Mouse (Mus musculus): Measurements from ENCODE around the gene Bag3.
"Not testable (repeated sequence)": the region's sequence is repeated elsewhere in the genome, so short reads cannot be mapped to it uniquely, and the experiment has no call there.

The Bag3 gene

DNA sequence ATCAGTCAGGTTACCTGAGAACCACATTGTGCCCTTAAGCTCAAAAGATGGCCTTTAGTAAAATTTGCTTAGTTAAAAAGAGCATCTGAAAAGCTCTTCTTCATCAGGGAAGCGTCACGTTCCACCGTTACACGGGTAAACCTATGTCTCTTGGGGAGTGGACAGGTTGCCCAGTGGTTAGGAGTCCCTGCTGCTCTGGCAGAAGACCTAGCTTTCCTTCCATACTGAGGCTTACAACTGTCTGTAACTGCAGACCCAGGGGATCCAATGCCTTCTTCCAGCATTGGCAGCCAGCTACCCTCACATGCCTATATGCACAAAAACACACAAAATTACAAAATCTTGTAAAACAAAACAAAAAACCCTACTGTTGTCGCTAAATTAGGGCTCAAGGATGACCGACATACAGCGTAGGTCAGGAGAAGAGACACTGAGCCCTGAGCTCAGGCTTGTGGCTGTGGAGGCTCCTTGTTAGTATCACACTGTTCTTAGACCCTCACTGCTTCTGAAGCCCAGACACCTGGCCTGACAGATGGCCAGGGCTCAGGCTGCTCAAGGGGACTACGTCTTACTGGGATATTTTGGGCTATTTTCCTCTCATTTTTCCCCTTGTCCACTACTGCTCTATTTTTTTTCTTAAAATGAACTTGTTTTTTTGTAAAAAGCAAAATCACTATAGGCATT, 44.3 kb downstream of the Bag3 start:
- no peak for DNase-seq (ENCODE audit: low read depth, low spot score)

DNA sequence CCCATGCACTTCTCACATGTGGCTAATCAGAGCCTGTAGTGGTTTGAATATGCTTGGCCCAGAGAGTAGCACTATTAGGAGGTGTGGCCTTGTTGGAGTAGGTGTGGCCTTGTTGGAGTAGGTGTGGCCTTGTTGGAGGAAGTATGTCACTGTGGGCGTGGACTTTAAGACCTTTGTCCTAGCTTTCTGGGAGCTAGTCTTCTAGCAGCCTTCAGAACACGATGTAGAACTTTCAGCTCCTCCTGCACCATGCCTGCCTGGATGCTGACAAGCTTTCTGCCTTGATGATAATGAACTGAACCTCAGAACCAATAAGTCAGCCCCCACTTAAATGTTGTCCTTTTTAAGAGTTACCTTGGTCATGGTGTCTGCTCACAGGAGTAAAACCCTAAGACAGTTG, 46.0 kb downstream of the Bag3 start:
- peak; percentile 38 for DNase-seq (ENCODE audit: low read depth, low spot score)

DNA sequence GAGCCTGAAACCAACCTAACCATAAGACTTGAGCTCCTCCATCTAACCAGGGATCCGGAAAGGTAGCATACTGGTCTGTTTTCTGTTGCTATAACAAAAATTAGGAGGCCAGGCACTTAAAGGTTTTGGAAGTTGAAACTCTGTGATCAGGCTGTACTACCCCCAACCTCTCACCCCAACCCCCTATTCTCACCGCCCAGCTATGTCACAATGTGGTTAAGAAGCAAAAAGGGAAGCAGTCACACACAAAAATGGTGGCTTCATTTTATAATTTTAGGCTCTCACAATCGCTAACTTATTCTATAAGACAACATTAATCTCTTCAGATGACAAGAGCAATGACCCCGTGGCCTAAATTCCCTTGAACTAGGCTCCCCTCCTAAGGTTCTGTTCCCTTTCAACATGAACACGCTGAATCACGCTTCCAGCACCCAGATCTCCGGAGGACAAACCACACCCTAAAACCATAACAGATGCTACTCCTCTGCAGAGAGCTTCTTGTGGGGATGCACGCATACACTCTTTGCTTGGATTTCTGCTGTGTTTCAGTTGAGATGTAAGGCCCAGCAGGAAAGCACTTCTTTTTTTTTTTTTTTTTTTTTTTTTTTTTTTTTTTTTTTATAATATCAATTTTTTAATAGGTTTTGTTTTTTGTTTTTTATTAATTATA, 46.7 kb downstream of the Bag3 start:
- DNase-seq (ENCODE audit: low read depth, low spot score), result no peak

DNA sequence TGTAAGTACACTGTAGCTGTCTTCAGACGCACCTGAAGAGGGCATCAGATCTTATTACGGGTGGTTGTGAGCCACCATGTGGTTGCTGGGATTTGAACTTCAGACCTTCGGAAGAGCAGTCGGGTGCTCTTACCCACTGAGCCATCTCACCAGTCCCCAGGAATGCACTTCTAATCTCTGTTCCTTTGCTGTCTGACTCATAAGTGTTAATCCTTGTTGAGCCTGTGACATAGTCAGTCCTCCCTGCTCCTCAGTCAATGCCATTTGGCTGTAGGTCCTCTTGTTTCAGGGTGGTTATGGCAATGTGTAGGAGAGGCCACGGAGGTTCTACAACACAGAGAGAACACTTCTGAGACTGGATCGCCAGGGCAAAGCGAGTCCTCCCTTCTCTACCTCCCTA, 47.2 kb downstream of the Bag3 start:
- not testable (repeated sequence) for DNase-seq (ENCODE audit: low read depth, low spot score)

DNA sequence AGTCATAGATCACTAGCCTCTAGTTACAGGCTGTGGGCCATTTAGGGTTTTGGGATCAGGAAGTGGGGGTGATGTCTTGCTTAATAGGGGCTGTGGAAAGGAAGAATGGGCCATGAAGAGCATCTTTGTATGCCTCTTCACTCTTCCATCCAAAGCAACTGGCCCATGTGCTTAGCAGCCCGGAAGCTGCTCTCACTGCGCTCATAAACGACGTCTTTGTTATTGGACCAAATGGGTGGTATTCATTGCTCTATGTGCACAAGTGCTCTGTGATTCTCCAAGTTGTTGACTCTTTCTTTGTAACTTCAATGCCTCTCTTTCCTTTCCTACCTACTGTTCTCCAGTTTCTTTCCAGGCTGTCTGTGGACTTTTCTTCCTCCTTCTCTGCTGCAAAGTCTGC, 48.6 kb downstream of the Bag3 start:
- DNase-seq (ENCODE audit: low read depth, low spot score), result no peak

DNA sequence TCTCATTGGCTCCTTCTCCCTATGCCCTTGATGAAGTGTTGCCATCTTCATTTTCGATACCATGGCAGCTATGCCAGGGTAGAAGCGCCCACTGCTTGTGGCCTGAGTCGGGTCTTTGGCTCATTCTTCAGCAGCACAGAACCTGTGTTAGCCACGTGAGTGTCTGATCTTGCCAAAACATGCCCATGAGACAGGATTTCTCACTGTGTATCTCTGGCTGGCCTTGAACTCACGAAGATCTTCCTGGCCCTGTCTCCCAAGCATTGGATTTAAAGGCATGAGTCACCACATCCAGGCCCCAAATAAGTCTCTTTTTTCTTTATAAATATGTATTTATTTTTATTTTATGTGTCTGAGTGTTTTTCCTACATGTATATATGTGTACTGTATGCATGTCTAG, 51.8 kb downstream of the Bag3 start:
- no peak for DNase-seq (ENCODE audit: low read depth, low spot score)

DNA sequence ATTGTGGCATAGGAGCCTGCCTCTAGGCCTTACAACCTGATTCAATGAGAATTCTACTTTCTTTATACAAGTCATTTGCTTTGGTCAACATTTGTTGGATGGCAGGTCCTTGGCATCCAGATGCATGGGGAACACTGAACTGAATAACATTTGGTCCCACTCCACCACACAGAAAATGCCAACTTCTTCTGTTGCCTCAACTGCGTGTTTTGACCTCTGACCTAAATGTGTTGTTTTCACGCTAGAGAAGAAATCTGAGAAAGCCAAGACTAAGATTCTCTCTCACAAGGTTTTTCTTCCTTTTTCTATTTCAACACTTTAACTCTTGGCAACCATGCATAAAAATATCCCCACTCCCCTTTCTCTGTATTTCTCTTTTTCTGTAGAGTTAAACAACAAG, 52.4 kb downstream of the Bag3 start:
- DNase-seq (ENCODE audit: low read depth, low spot score), result no peak

DNA sequence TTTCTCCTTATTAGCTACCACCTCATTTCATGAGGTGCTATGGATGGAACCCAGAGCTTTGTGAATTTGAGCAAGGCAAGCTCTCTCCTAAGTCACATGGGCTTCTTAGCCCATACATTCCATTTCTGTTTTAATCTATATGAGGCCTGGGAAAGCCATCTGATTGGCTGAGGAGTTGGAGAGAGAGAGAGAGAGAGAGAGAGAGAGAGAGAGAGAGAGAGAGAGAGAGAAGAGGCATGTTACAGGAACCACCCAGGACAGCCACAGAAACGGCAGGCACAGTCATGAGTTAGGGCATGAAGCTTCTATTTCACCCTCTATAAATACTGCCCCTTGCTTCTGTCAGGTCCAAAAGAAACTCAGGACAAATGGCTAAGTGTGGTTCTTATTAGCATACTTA, 54.2 kb downstream of the Bag3 start:
- no peak for DNase-seq (ENCODE audit: low read depth, low spot score)

DNA sequence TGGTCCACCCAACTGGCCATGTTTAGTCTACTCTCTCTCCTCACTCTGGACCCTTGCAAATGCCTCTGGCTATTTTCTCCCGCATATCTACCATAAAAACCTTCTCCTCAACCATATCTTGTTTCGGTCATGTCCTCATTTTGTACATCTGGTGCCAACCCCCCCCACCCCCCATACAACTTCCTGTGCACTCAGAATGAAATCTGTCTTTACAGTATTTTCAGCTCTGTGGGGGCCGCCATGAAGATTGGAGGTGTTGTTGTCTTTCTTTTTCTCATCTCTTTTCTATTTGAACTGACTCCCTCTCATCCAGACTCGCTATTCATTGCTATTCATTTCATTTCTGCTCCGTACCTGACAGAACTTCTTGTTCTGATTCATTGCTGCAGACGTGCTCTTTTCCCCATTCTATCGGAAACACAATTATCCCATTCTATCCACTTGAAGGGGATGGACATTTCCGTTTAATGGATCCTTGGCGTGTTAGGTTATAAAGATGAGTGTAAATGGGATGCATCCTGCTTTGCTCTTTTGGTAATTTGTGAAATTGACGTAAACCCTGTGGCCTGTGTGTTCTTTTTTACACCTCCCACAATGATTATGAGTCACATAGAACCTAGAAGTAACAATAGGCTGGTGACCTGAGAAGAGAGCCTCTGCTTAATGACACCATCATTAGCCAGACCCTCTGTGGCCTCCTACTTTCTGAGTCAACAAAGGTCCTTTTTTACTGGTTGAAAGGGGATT, 55.0 kb downstream of the Bag3 start:
- no peak for DNase-seq (ENCODE audit: low read depth, low spot score)

DNA sequence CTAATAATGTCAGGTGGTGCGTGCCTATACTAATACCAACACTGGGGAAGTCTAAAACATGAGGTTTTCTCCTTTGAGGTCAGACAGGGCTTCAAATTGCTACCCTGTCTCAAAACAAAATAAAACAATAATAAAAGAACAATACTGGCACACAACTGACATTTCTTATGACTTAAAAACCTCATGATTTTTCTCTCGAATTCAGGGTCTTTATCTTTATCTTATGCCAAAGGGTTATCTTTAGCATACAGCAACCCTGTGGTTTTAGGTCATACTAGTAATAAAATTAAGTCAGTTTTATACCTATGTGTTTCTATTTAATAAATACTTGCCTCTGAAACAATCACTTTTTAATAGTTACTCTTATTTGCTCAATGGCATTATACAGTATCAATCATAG, 56.0 kb downstream of the Bag3 start:
- DNase-seq (ENCODE audit: low read depth, low spot score), result no peak

DNA sequence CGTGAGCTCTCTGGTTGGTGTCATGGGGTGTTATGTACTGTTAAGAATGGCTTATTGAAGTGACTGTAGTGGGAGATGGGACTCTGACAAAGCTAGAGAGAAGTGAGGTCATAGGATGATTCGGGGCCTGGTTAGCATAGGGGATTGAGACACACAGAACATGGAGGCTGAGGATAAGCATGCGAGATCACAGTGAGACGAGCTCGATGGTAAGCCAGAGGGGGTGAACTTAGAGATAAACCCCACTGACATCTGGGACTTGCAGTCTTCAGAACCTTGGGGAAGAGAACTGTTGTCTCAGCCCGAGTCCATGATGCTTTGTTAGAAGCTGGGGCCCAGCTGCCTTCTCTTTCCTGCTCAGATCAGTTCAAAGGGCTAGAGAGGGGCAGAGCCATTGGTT, 56.9 kb downstream of the Bag3 start:
- no peak for DNase-seq (ENCODE audit: low read depth, low spot score)

DNA sequence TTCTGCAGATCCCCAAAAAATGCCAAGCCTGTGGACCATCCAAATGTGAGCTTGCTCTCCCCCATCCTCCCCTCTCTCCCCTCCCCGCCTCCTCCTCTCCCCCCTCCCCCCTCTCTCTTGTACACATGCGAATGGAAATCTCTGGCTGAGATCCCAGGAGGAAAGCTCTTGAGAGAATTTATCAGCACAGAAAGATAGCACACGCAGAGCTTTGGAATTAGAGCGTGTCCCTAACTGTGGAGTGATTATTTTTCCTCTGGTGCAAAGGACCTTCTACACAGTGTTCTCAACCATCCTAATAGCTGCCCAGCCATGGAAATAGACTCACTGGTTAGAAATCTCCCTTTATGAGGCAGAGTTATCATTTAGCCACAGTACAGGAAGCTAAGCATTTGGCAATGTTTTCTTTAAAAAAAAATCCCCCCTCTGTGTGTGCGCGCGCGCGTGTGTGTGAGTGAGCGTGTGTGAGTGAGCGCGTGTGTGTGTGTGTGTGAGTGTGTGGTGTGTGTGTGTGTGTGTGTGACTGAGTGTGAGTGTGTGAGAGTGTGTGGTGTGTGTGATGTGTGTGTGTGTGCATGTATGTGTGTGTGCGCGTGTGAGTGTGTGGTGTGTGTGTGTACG, 58.6 kb downstream of the Bag3 start:
- DNase-seq (ENCODE audit: low read depth, low spot score), result no peak

DNA sequence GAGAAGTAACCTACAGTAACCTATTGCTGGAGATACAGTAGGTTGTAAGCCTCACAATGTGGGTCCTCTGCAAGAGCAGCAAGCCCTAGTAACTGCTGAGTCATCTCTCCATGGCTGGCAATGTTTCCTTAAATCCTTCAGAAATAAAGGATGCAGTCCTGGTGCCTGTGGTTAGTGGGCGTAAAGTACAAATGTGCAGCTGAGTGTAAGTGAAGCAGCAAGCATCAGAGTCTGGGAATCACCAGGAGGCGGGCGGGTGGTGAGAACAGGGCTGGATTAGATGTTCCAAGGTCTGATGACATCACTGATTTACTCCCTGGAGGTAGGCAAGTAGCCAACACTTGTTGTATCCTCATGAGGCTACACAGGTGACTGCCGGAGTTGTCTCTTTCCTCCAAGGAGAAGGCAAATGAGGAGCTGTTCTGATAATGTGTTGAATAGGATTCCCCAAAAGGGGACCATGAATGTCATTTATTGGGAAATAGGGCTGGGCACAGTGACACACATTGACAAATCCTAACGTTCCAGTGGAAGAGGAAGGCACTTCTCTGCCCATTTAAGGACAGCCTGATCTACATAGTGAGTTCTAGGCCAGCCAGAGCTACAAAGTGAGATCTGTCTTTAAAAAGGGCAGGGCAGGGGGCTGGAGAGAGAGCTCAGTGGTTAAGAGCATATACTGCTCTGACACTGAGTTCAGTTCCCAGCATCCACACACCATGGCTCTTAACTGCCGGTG, 60.0 kb downstream of the Bag3 start:
- peak; percentile 39 for DNase-seq (ENCODE audit: low read depth, low spot score)

DNA sequence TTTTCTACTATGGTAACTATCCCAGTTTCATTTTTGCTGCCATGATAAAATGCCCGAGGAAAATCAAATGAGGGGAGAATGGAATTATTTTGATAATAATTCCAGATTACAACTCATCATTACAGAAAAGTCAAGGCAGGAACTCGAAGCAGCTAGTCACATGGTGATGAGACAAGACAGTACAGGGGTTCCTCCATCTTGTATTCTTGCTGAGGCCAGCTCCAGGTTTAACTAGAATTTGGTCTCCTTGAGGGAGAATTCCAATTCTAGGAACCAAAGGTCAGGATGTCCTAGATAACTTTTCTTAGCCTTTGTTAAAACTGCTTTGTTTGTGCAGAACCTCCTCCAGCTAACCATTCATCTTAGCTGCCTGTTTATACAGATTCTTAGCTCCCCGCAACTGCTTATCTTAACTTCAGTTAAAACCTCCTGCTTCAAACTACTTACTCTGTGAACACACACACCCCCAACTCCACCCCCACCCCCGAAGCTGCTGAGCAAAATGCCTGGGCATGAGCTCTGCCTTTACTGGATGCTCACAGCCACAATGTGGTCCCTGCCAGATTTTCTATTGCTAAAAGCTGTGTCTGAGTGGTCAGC, 64.0 kb downstream of the Bag3 start:
- no peak for DNase-seq (ENCODE audit: low read depth, low spot score)

DNA sequence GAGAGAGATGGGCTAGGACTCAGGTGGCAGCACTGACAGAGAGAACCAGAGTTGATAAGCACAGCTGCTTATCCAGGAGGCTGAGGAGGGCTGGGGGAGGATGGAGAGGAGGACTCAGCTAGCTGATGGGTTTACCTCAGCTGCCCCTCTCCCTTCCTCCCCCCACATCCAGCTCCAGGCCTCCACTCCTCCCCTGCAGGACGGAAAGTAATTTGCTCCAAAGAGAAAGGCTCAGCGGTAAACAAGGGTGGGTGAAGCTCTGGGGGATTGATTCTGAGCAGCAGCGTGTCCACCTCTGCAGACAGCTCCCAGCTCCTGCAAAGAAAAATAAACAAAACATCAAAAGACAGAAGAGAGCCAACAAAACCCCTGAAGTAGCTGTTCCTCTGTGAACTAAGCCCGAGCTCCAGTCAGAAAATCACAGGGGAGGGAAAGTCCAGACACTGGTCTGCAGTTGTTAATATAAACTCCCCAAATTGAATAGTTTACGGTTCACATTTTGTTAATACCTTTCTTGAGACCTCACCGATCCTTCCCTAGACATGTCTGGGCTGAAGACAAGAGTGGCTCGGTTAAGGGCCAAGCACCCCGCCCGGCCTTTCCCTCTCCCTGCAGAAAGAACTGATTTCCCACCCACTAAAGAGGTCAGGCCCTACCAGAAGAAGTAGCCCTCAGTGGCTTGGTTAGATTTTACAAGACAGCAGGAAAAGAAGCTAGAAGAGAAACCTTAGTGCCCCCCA, 68.1 kb downstream of the Bag3 start:
- DNase-seq (ENCODE audit: low read depth, low spot score), result peak; percentile 29

DNA sequence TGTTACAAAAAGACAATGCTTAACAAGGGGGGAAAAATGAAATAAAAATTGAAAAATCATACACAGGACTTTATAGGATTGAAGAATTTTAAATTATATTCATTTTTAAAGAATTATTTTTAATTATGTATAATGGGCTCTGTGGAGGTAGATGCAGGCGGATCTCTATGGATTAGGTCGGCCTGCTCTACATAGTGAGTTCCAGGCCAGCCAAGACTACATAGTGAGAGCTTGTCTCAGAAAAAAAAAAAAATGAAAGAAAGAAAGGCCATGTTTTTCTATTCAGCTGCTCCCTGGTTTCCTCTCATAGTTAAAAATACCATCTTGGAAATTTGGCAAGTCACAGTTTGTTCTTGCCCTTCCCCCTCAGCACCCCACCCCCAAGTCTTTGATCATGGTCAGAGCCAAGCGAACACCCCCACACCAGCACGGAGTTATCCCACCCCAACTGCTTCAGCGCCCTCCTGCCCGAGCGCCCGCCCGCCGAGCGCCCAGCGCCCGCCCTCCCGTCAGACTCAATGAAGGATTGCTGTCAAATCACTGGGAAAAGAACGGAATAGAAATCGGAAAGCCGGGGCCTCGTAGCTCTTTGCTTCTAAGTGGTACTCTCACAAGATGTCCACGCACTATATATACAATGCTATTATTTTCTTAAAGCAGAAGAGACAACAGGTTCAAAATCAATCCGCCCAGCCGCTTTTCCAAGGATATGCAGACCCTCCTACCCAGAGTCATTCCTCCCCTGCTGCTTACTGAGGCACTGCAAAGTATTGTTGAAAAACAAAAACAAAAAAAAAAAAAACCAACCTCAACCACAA, 68.9 kb downstream of the Bag3 start:
- no peak for DNase-seq (ENCODE audit: low read depth, low spot score)

DNA sequence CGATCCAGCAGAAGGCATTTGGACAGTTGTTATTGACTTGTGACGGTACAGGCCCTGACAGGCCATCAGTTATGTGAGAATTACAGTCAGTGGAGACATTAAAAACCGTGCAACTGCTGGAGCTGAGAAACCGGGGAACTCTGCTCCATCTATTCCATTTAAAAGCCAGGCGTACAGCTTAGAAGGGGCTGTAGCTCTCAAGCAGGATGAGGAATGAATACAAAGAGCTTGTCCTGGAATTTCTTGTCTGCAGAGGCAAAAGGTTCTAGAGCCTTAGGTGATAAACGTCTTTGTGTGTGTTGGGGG, 69.5 kb downstream of the Bag3 start:
- DNase-seq (ENCODE audit: low read depth, low spot score), result no peak

DNA sequence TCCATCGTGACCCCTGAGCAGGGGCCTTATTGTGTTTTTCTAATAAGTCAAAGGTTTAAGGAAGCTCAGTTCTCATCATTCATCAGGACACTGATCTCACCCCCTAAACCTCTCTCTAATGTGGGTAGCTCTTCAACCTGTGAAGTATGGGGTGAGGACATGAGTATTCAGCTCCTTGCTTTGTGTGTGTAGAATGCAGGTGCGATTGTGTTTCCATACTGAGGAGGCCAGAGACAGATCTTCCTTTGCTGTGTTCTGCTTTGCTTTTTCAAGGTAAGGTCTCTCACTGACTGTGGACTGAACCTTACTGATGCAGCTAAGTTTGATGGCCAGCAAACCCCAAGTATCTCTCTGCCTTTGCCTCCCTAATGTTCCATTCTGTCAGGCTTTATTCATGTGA, 72.9 kb downstream of the Bag3 start:
- no peak for DNase-seq (ENCODE audit: low read depth, low spot score)

All from ZHBTc4 (cell line).